Mouse (Mus musculus) megakaryocyte-erythroid progenitor cell, adult 5-6 weeks (primary cell): ENCODE results near the gene Hmgb1. TPM values are rescaled to one million over a fixed set of nuclear protein-coding genes. Genes with fewer than 3 reads are reported as not detected.
A peak's percentile ranks its signal among the peaks of the same experiment; 100 is the strongest.

Experiments
- ATAC-seq: replicated peaks from 2 replicates; pipeline ENCODE4 v1.8.0; 2016; ENCODE audit warnings: mild to moderate bottlenecking, inconsistent platforms; ENCODE audit not compliant: severe bottlenecking, poor library complexity, low FRiP score, low TSS enrichment
- total RNA-seq, 2 experiments: library from RNA; stranded (forward) in 1 of 2; stranded (reverse) in 1 of 2; fragments of 200-1000, 215-1000 nt in 1 of 2; fragments of >200 nt in 1 of 2; fragmentation: Nextera tagmentation in 1 of 2; gene quantifications; 2 replicates each; pipeline ENCODE4 v1.2.3; 2014 to 2017

Hmgb1 gene
- total RNA-seq, 2 experiments from 2014 or later = 835 to 1,199 TPM

- no peak for ATAC-seq
Observed at GRCm38 (mm10) chr5:149196611-149197010, 12.3 kb upstream of the Hmgb1 start.

- peak; percentile 62 for ATAC-seq
Observed at GRCm38 (mm10) chr5:149190160-149190559, 5.9 kb upstream of the Hmgb1 start.

GRCm38 (mm10) chr5:149185806-149186205 lies 1.5 kb upstream of the Hmgb1 start:
- ATAC-seq = no peak

- peak; percentile 33 for ATAC-seq
Observed at GRCm38 (mm10) chr5:149184844-149185186, 526 bp upstream of the Hmgb1 start.

- peak; percentile 66 for ATAC-seq
Observed at GRCm38 (mm10) chr5:149183721-149184103, 577 bp downstream of the Hmgb1 start.

GRCm38 (mm10) chr5:149183122-149183521 lies 1.2 kb downstream of the Hmgb1 start:
- no peak for ATAC-seq

GRCm38 (mm10) chr5:149182186-149182870 lies 2.0 kb downstream of the Hmgb1 start:
- ATAC-seq = no peak

GRCm38 (mm10) chr5:149179826-149180225 lies 4.5 kb downstream of the Hmgb1 start:
- no peak for ATAC-seq

GRCm38 (mm10) chr5:149178095-149178494 lies 6.2 kb downstream of the Hmgb1 start:
- ATAC-seq = no peak

- ATAC-seq = no peak
Observed at GRCm38 (mm10) chr5:149175736-149176135, 8.6 kb downstream of the Hmgb1 start.

- ATAC-seq = no peak
Observed at GRCm38 (mm10) chr5:149174527-149174926, 9.8 kb downstream of the Hmgb1 start.

GRCm38 (mm10) chr5:149172246-149172645 lies 12.0 kb downstream of the Hmgb1 start:
- ATAC-seq = peak; percentile 37; the same call in 1 of the 2 replicates

GRCm38 (mm10) chr5:149170841-149171588 lies 13.3 kb downstream of the Hmgb1 start:
- no peak for ATAC-seq

- no peak for ATAC-seq
Observed at GRCm38 (mm10) chr5:149168816-149169215, 15.5 kb downstream of the Hmgb1 start.

GRCm38 (mm10) chr5:149168051-149168450 lies 16.2 kb downstream of the Hmgb1 start:
- no peak for ATAC-seq

- no peak for ATAC-seq
Observed at GRCm38 (mm10) chr5:149166011-149166410, 18.3 kb downstream of the Hmgb1 start.

- ATAC-seq = no peak
Observed at GRCm38 (mm10) chr5:149164881-149165280, 19.4 kb downstream of the Hmgb1 start.

- no peak for ATAC-seq
Observed at GRCm38 (mm10) chr5:149162890-149163289, 21.4 kb downstream of the Hmgb1 start.

GRCm38 (mm10) chr5:149160469-149160868 lies 23.8 kb downstream of the Hmgb1 start:
- no peak for ATAC-seq

- no peak for ATAC-seq
Observed at GRCm38 (mm10) chr5:149159021-149159420, 25.3 kb downstream of the Hmgb1 start.
